Mouse (Mus musculus) c-Kit-positive CD71-negative TER-119-negative erythroid progenitor cells, embryonic 14.5 days (primary cell): ENCODE measurements around the gene Mboat2.

Source experiments
- DNase-seq: peaks from one replicate; pipeline ENCODE4 v3.0.0-alpha.2; 2013; ENCODE audit warnings: low read depth

The Mboat2 gene

DNA sequence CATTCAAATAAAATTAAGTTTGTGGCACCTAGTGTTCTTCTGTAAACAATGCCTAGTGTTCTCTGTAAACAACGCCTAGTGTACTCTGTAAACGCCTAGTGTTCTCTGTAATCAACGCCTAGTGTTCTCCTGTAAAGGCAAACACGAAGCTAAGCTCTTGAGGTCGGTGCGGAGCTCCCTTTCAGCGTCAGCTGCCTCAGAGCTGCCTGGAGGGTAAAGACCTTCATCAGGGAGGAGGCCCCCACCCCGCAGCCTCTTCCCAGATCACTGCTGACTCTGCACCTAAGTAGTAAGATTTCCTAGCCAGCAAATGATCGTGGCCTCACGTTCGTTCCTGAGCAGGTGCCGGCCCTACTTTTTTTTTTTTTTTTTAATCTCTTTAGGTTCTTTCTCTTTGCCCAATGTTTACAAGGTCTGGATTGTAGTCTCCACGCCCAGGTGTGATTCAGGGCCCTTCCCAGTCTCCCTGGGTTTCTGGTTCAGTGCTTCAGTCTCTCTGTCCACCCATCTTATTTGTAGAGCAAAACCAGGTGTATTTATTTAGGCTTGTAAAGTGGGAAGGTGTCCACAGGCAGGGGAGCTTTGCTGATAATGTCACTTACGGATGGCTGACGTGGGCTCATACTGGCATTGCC lies 181.2 kb downstream of the Mboat2 start:
- no peak for DNase-seq

DNA sequence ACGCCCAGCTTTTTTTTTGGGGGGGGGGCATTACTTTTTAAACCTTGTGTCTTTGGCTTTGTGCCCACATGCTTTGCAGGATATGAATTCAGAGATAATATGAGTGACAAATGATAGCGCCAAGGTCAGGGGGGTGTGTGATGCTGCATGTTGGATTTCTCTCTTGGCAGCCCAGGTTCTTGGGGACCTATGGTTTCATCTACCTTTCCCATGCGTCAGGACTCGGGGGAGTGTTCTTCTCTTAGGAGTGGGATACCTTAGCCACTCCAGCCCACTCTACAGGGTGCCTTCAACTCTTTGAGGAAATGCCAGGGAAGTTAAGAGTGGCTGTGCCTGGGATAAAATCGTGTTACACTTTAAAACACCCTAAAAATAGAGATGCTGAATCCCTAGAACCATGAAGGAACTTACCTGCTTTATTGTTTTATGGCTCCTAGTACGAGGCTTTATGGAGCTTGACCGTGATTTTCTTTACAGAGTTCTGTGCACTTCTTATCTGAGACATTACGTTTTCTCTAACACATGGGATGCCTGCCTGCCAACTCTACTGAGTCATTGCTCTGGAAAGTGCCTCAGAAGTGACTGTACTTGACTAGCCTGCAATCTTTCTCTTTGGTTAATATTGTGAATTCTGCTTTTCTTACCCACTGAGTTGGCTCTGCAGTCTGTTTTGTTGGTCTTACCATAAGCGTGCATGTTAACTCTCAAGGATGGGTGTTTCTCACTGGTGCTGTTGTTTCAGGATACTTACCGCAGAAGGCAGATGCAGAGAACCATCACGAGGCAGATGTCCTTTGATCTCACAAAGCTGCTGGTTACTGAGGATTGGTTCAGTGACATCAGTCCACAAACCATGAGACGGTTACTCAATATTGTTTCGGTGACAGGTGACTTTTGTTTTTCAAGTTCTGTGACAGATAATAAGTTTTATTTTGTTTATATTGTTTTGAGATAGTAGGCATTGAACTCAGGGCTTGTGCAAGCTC lies 182.2 kb downstream of the Mboat2 start:
- DNase-seq: no peak
